Mouse (Mus musculus) hindbrain, postnatal 0 days (tissue): ENCODE results near the gene BC024978. TPM values are rescaled to one million over a fixed set of nuclear protein-coding genes. Genes with fewer than 3 reads are reported as not detected.
A peak's percentile ranks its signal among the peaks of the same experiment; 100 is the strongest.

Source experiments
- ATAC-seq: fragments of 200-750 bp; cut with Nextera tagmentation; 2 replicates; pipeline ENCODE4 v1.8.0; 2017; ENCODE audit warnings: mild to moderate bottlenecking, moderate TSS enrichment, moderate library complexity
- DNase-seq: peaks from one replicate; pipeline ENCODE4 v3.0.0-alpha.2; 2015; ENCODE audit warnings: low spot score
- H3K27ac ChIP-seq: fragments of 300-500 bp; sonication (generic); 2 replicates; pipeline ENCODE4 v1.5.1; 2014; ENCODE audit warnings: mild to moderate bottlenecking
- H3K27me3 ChIP-seq: fragments of 300-500 bp; sonication (generic); 2 replicates; pipeline ENCODE4 v1.6.1; 2014; ENCODE audit warnings: low read length, mixed read lengths; ENCODE audit not compliant: insufficient read depth
- H3K36me3 ChIP-seq: fragments of 300-500 bp; sonication (generic); 2 replicates; pipeline ENCODE4 v1.6.1; 2014; ENCODE audit warnings: low read length, mixed read lengths; ENCODE audit not compliant: insufficient read depth
- H3K4me1 ChIP-seq: fragments of 300-500 bp; sonication (generic); 2 replicates; pipeline ENCODE4 v1.6.1; 2014; ENCODE audit warnings: antibody characterized with exemption, low read length, mixed read lengths; ENCODE audit not compliant: insufficient read depth
- H3K4me2 ChIP-seq: fragments of 300-500 bp; sonication (generic); 2 replicates; pipeline ENCODE4 v1.6.1; 2014; ENCODE audit warnings: low read depth, mild to moderate bottlenecking, low read length, moderate library complexity, mixed read lengths
- H3K4me3 ChIP-seq: fragments of 300-500 bp; sonication (generic); 2 replicates; pipeline ENCODE4 v1.5.1; 2014; ENCODE audit warnings: low read length
- H3K9ac ChIP-seq: fragments of 300-500 bp; sonication (generic); replicated peaks from 2 replicates; pipeline ENCODE4 v1.6.1; 2014; ENCODE audit warnings: mild to moderate bottlenecking, low read length, moderate library complexity, mixed read lengths
- H3K9me3 ChIP-seq: fragments of 300-500 bp; sonication (generic); 2 replicates; pipeline ENCODE4 v1.6.1; 2016; ENCODE audit warnings: low read length, mixed read lengths
- CTCF ChIP-seq: IDR thresholded peaks from 2 replicates; pipeline ENCODE4 v1.5.1; 2016; ENCODE audit warnings: antibody characterized with exemption, control low read depth, low read depth
- WGBS: fragments of 180-500 bp; shearing (Covaris S2); extraction: QIAGEN DNeasy Blood & Tissue Kit; methylation state at CpG from one replicate; pipeline ENCODE4 v1.1.7; 2014; 5-methylcytosine and 5-hydroxymethylcytosine counted together
- polyA plus RNA-seq: library from polyadenylated mRNA; unstranded; fragments of >200 nt; fragmentation: Nextera tagmentation; extraction: Ambion mirVana; gene quantifications from 2 replicates; pipeline ENCODE4 v1.2.1, GENCODE M21; 2015
- total RNA-seq: library from RNA; depleted of rRNA; stranded (reverse); fragments of >200 nt; gene quantifications from 2 replicates; pipeline ENCODE4 v1.2.3, GENCODE M21; 2014

Gene BC024978
- total and polyA plus RNA-seq, 2 experiments from 2014 or later, result 2.1 to 5.5 TPM

GRCm38 (mm10) chr7:27165696-27166095, 29.9 kb upstream of the BC024978 start:
- TF ChIP-seq CTCF, result no peak
- H3K4me2 ChIP-seq, result peak overlapping the region; percentile 87
- H3K27me3 ChIP-seq, result no peaks in the 10 kb centered on the region
- H3K4me1 ChIP-seq, result peaks cover 33% of the 10 kb centered on the region
- H3K4me3 ChIP-seq, result peak overlapping the region; percentile 70
- H3K9ac ChIP-seq, result peak overlapping the region; percentile 84
- ATAC-seq (0 out of 2 replicates have a peak, but pooled peaks have one; percentile 0), DNase-seq (no peak)
- peak overlapping the region; percentile 98 for H3K27ac ChIP-seq
- no peaks in the 10 kb centered on the region for H3K36me3 ChIP-seq
- WGBS, result 2% methylated on average over 8 of the region's 8 CpGs
- no peaks in the 10 kb centered on the region for H3K9me3 ChIP-seq

DNA sequence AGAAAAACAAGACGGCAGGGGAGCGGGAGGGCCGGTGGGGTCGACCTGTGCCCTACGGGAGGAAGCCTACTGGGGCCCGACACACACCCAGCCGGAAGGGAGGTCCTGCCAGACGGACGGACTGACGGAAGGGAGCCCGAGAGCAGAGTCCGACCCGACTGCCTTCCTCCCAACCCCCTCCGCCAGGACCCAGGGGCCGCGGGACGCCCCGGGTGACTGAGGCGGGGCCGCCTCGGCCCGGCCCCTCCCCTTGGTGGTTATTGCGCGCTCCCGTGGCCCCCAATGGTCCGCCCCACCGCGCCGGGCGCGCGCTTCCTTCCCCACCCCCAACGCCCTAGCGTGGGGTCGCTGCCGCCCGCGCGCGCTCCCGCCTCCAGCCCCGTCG, 29.4 kb upstream of the BC024978 start:
- no peak for TF ChIP-seq CTCF
- peak overlapping the region; percentile 70 for H3K4me3 ChIP-seq
- H3K4me1 ChIP-seq, result peaks cover 33% of the 10 kb centered on the region
- no peaks in the 10 kb centered on the region for H3K36me3 ChIP-seq
- no peaks in the 10 kb centered on the region for H3K9me3 ChIP-seq
- H3K9ac ChIP-seq, result peak overlapping the region; percentile 84
- peak overlapping the region; percentile 87 for H3K4me2 ChIP-seq
- WGBS, result 0% methylated on average over 10 of the region's 43 CpGs
- ATAC-seq, result peak; percentile 67
- peak; percentile 87 for DNase-seq
- H3K27me3 ChIP-seq, result no peaks in the 10 kb centered on the region
- H3K27ac ChIP-seq, result peak overlapping the region; percentile 98

GRCm38 (mm10) chr7:27166614-27167474, 28.7 kb upstream of the BC024978 start, which contains the start of gene Egln2:
Gene Egln2, minus strand, starts transcription at chr7:27166802.
- no peaks in the 10 kb centered on the region for H3K27me3 ChIP-seq
- H3K4me2 ChIP-seq, result peak within 1 kb of the TSS; percentile 87
- peaks cover 33% of the 10 kb centered on the region for H3K4me1 ChIP-seq
- H3K36me3 ChIP-seq, result 0 out of 2 replicates have a peak, but pooled peaks cover 2% of the 10 kb centered on the region
- 2% methylated on average over 53 of the region's 61 CpGs for WGBS
- ATAC-seq, result peak; percentile 83
- H3K9me3 ChIP-seq, result no peaks in the 10 kb centered on the region
- TF ChIP-seq CTCF, result no peak
- DNase-seq, result peak; percentile 97
- H3K4me3 ChIP-seq, result peak within 1 kb of the TSS; percentile 70
- H3K27ac ChIP-seq, result peak within 1 kb of the TSS; percentile 98
- peak within 1 kb of the TSS; percentile 84 for H3K9ac ChIP-seq

GRCm38 (mm10) chr7:27167475-27168094, 28.0 kb upstream of the BC024978 start:
- no peaks in the 10 kb centered on the region for H3K9me3 ChIP-seq

DNA sequence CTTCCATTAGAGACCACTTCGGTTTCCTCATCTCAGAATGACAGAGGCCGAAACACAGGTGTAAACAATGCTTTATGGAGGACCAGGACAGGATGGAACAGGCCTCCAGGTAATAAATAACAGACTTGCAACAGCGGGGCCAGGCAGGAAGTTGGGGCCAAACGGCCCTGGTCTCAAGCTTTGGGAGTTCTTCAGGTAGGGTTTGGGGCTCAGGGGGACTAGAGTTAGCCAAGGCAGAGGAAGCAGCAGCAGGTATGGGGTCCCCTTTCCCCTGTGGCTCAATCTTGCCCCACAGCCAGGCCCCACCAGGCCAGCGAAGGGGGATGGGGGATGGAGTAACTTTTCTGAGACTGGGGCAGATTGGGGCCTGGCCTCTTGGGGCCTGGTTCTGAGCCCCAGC, 27.2 kb upstream of the BC024978 start:
- Histone ChIP-seq H3K4me1 (peaks cover 25% of the 10 kb centered on the region), H3K27me3 (no peaks in the 10 kb centered on the region), H3K4me2 (no peak overlapping the region), H3K9ac (no peak overlapping the region), H3K27ac (no peak overlapping the region), H3K9me3 (no peaks in the 10 kb centered on the region), H3K4me3 (no peak overlapping the region), H3K36me3 (peaks cover 16% of the 10 kb centered on the region; the same call in 1 of the 2 replicates)
- DNase-seq, result no peak
- no peak for TF ChIP-seq CTCF
- 94% methylated on average over 5 of the region's 5 CpGs for WGBS
- ATAC-seq, result no peak

More at GRCm38 (mm10) chr7:27167475-27168094, 28.0 kb upstream of the BC024978 start:
- Histone ChIP-seq H3K27ac (peak overlapping the region; percentile 98), H3K4me3 (peak overlapping the region; percentile 70), H3K4me2 (peak overlapping the region; percentile 87), H3K9ac (peak overlapping the region; percentile 84; the same call in 1 of the 2 replicates), H3K4me1 (peaks cover 33% of the 10 kb centered on the region), H3K27me3 (no peaks in the 10 kb centered on the region), H3K36me3 (peaks cover 9% of the 10 kb centered on the region; the same call in 1 of the 2 replicates)
- ATAC-seq (no peak), DNase-seq (no peak)
- 67% methylated on average over 11 of the region's 11 CpGs for WGBS
- TF ChIP-seq CTCF, result no peak

DNA sequence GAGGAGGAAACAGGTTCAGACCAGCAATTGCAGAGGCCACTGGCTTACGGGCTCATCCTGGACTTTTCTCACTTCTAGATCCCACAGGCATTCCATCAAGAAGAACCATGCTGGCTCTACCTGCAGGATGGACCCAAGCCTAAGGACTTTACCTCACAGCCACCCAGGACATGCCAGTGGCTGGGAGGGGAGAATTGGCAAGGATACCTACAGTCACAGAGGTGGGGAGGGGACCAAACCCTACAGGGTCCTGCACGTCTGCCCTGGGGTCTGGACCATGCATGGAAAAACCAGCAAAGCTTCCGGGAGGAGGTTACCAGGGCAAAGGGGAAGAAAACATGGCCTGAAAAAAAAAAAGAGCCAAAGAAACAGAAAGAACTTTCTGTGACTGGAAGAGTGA, 24.6 kb upstream of the BC024978 start:
- Histone ChIP-seq H3K9me3 (no peaks in the 10 kb centered on the region), H3K9ac (no peak overlapping the region), H3K36me3 (peaks cover 25% of the 10 kb centered on the region), H3K4me1 (no peaks in the 10 kb centered on the region), H3K4me3 (no peak overlapping the region), H3K27ac (no peak overlapping the region), H3K4me2 (no peak overlapping the region), H3K27me3 (no peaks in the 10 kb centered on the region)
- TF ChIP-seq CTCF, result no peak
- DNase-seq (no peak), ATAC-seq (no peak)
- WGBS, result 85% methylated on average over 3 of the region's 3 CpGs
